8 mouse cellular contexts compared by ENCODE assay signal in the genomic region with DNA sequence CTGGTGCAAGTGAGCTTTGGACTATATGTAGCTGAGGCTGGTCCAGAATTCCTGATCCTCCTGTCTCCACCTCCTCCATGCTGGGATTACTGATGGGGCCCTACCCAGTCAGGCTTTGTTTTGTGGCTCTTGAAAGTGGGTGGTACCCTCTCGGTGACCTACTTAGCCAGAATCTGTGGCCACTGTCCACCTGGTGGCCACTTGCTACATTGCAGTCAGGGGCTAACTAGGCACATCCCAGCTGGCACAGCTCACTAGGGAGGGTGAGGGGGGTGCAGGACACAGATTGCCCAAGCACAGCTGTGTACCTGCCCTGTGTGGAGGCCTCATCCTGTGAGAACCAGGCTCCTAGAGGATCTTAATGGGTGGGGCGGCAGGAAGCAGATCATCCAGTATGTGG. TPM values are rescaled to one million over a fixed set of nuclear protein-coding genes. Genes with fewer than 3 reads are reported as not detected.
DNase-seq lines count a peak whose midpoint lies in the region; ATAC-seq and TF ChIP-seq lines count a peak whose summit lies in the region.

No protein-coding gene starts in this region.

- DNase-seq in neural tube, embryonic 10.5 days (ENCODE audit: extremely low spot score, low spot score) = peak; percentile 63
- DNase-seq in heart, postnatal 0 days (ENCODE audit: low spot score) = peak; percentile 75
- DNase-seq in kidney, postnatal 10 days = peak; percentile 85
- DNase-seq in lung, postnatal 4 days = peak; percentile 85

- H3K4me1 ChIP-seq in neural tube, embryonic 15.5 days = peaks cover 3% of the 10 kb centered on the region; the same call in 1 of the 2 replicates
- no peaks in the 10 kb centered on the region for H3K4me1 ChIP-seq in bone marrow, adult 2 months (ENCODE audit: control insufficient read depth, insufficient read depth, low read length)
- peaks cover 7% of the 10 kb centered on the region; the same call in 1 of the 2 replicates for H3K4me1 ChIP-seq in embryonic fibroblast, embryonic 13.5 days (ENCODE audit: control insufficient read depth, insufficient read depth, low read length)
- H3K4me1 ChIP-seq in heart, postnatal 0 days (ENCODE audit: control insufficient read depth, insufficient read depth) = no peaks in the 10 kb centered on the region
- H3K4me1 ChIP-seq in small intestine, adult 2 months (ENCODE audit: control insufficient read depth, insufficient read depth, insufficient read length, low read length) = peaks cover 6% of the 10 kb centered on the region; the same call in 1 of the 2 replicates

- no peak overlapping the region for H3K4me2 ChIP-seq in neural tube, embryonic 15.5 days
- no peak overlapping the region for H3K4me2 ChIP-seq in heart, postnatal 0 days (ENCODE audit: low read depth, low read length)

- no peak overlapping the region for H3K9ac ChIP-seq in neural tube, embryonic 15.5 days (replicated peaks)
- H3K9ac ChIP-seq in heart, postnatal 0 days (replicated peaks; ENCODE audit: low read depth, low read length) = no peak overlapping the region

- ATAC-seq in neural tube, embryonic 15.5 days (ENCODE audit: low FRiP score) = no peak
- peak; percentile 65 for ATAC-seq in heart, postnatal 0 days (ENCODE audit: insufficient read depth, low read depth)

- TF ChIP-seq POLR2A in bone marrow, adult 2 months (IDR thresholded peaks at IDR 0.05; ENCODE audit: borderline replicate concordance, control insufficient read depth, low read depth, low read length) = no peak
- TF ChIP-seq POLR2A in embryonic fibroblast, embryonic 13.5 days (IDR thresholded peaks at IDR 0.05; ENCODE audit: low read depth, low read length) = no peak
- TF ChIP-seq POLR2A in small intestine, adult 2 months (IDR thresholded peaks at IDR 0.05; ENCODE audit: low read depth, low read length) = no peak

- no peak overlapping the region for H3K27ac ChIP-seq in neural tube, embryonic 15.5 days (replicated peaks)
- H3K27ac ChIP-seq in bone marrow, adult 2 months (ENCODE audit: control insufficient read depth, insufficient read depth, low read depth, low read length, poor library complexity) = no peak overlapping the region
- H3K27ac ChIP-seq in embryonic fibroblast, embryonic 13.5 days (ENCODE audit: insufficient read depth, low read length) = no peak overlapping the region
- H3K27ac ChIP-seq in heart, postnatal 0 days (ENCODE audit: low read depth) = no peak overlapping the region
- no peak overlapping the region for H3K27ac ChIP-seq in small intestine, adult 2 months (ENCODE audit: insufficient read depth, low read depth, low read length)

- peak; percentile 81 for TF ChIP-seq CTCF in bone marrow, adult 2 months (IDR thresholded peaks at IDR 0.05; ENCODE audit: control insufficient read depth, insufficient read depth, low read length)
- peak; percentile 78; the same call in 1 of the 2 replicates for TF ChIP-seq CTCF in embryonic fibroblast, embryonic 13.5 days (IDR thresholded peaks at IDR 0.05; ENCODE audit: borderline replicate concordance, insufficient read depth, low read length)
- peak; percentile 85 for TF ChIP-seq CTCF in heart, postnatal 0 days (IDR thresholded peaks at IDR 0.05; ENCODE audit: low read depth)
- TF ChIP-seq CTCF in small intestine, adult 2 months (IDR thresholded peaks at IDR 0.05; ENCODE audit: extremely low read depth, insufficient read length, insufficient replicate concordance, low read depth, low read length) = peak; percentile 61; the same call in 1 of the 2 replicates

- peaks cover 60% of the 10 kb centered on the region for H3K36me3 ChIP-seq in neural tube, embryonic 15.5 days
- H3K36me3 ChIP-seq in heart, postnatal 0 days (replicated peaks; ENCODE audit: control insufficient read depth, insufficient read depth, low read length) = no peaks in the 10 kb centered on the region; the same call in 1 of the 2 replicates
- H3K36me3 ChIP-seq in small intestine, adult 2 months (ENCODE audit: control insufficient read depth, insufficient read depth, low read length) = no peaks in the 10 kb centered on the region

- H3K9me3 ChIP-seq in neural tube, embryonic 15.5 days (replicated peaks) = no peaks in the 10 kb centered on the region
- H3K9me3 ChIP-seq in heart, postnatal 0 days (replicated peaks; ENCODE audit: control insufficient read depth, low read length) = no peaks in the 10 kb centered on the region

- TF ChIP-seq EP300 in heart, postnatal 0 days (IDR thresholded peaks at IDR 0.05; ENCODE audit: low read depth) = no peak

- no peaks in the 10 kb centered on the region for H3K27me3 ChIP-seq in neural tube, embryonic 15.5 days (replicated peaks)
- H3K27me3 ChIP-seq in heart, postnatal 0 days (ENCODE audit: control insufficient read depth, insufficient read depth, low read length) = no peaks in the 10 kb centered on the region
- H3K27me3 ChIP-seq in small intestine, adult 2 months (ENCODE audit: control insufficient read depth, insufficient read depth, low read length) = no peaks in the 10 kb centered on the region

- H3K4me3 ChIP-seq in neural tube, embryonic 15.5 days (replicated peaks) = no peak overlapping the region
- H3K4me3 ChIP-seq in bone marrow, adult 2 months (replicated peaks; ENCODE audit: control insufficient read depth, low read depth, low read length) = no peak overlapping the region
- no peak overlapping the region for H3K4me3 ChIP-seq in embryonic fibroblast, embryonic 13.5 days (ENCODE audit: insufficient read depth, low read length)
- H3K4me3 ChIP-seq in heart, postnatal 0 days (ENCODE audit: low read depth, low read length) = no peak overlapping the region
- no peak overlapping the region for H3K4me3 ChIP-seq in small intestine, adult 2 months (ENCODE audit: low read depth, low read length)

- 41% methylated on average over 2 of the region's 2 CpGs for WGBS in neural tube, embryonic 15.5 days
- 34% methylated on average over 2 of the region's 2 CpGs for WGBS in bone marrow, adult 2 months
- WGBS in heart, postnatal 0 days = 41% methylated on average over 2 of the region's 2 CpGs
- 21% methylated on average over 2 of the region's 2 CpGs for WGBS in small intestine, adult 2 months

RNA-seq across cellular contexts. Expression of gene Triobp, which starts 15.4 kb away (rescaled TPM):
- 30.6 and 39.7 TPM in 2 replicates for polyA plus RNA-seq in neural tube, embryonic 15.5 days (2015; fragmentation: Nextera tagmentation; extraction: Ambion mirVana)
- polyA plus RNA-seq in bone marrow, adult 2 months (2011; ENCODE audit: insufficient read depth, insufficient read length, low replicate concordance, missing spikeins) = 17.0 and 32.9 TPM in 2 replicates
- 34.2 and 45.6 TPM in 2 replicates for polyA plus RNA-seq in embryonic fibroblast, embryonic 13.5 days (2011; ENCODE audit: insufficient read length, low read depth, missing spikeins)
- total RNA-seq in heart, postnatal 0 days (2014; rRNA removed; ENCODE audit: low replicate concordance) = 45.3 and 80.0 TPM in 2 replicates
- polyA plus RNA-seq in heart, postnatal 0 days (2015; fragmentation: Nextera tagmentation; extraction: Ambion mirVana) = 19.1 and 20.0 TPM in 2 replicates
- 43.3 and 123 TPM in 2 replicates for polyA plus RNA-seq in small intestine, adult 2 months (2012; rRNA removed)

RNA-seq across cellular contexts. Expression of gene Nol12, which starts 28.2 kb away (rescaled TPM):
- 63.0 and 63.2 TPM in 2 replicates for polyA plus RNA-seq in neural tube, embryonic 15.5 days (2015; fragmentation: Nextera tagmentation; extraction: Ambion mirVana)
- polyA plus RNA-seq in bone marrow, adult 2 months (2011; ENCODE audit: insufficient read depth, insufficient read length, low replicate concordance, missing spikeins) = 14.6 and 30.5 TPM in 2 replicates
- polyA plus RNA-seq in embryonic fibroblast, embryonic 13.5 days (2011; ENCODE audit: insufficient read length, low read depth, missing spikeins) = 46.6 and 55.4 TPM in 2 replicates
- total RNA-seq in heart, postnatal 0 days (2014; rRNA removed; ENCODE audit: low replicate concordance) = 3.4 TPM in 1 of 2 replicates, not detected in the other
- 23.3 TPM in 2 replicates for polyA plus RNA-seq in heart, postnatal 0 days (2015; fragmentation: Nextera tagmentation; extraction: Ambion mirVana)
- 7.3 and 11.7 TPM in 2 replicates for polyA plus RNA-seq in small intestine, adult 2 months (2012; rRNA removed)

RNA-seq across cellular contexts. Expression of gene Lgals1, which starts 36.4 kb away (rescaled TPM):
- polyA plus RNA-seq in neural tube, embryonic 15.5 days (2015; fragmentation: Nextera tagmentation; extraction: Ambion mirVana) = 218 and 380 TPM in 2 replicates
- 75.3 and 222 TPM in 2 replicates for polyA plus RNA-seq in bone marrow, adult 2 months (2011; ENCODE audit: insufficient read depth, insufficient read length, low replicate concordance, missing spikeins)
- polyA plus RNA-seq in embryonic fibroblast, embryonic 13.5 days (2011; ENCODE audit: insufficient read length, low read depth, missing spikeins) = 4,027 and 4,662 TPM in 2 replicates
- total RNA-seq in heart, postnatal 0 days (2014; rRNA removed; ENCODE audit: low replicate concordance) = 460 and 709 TPM in 2 replicates
- polyA plus RNA-seq in heart, postnatal 0 days (2015; fragmentation: Nextera tagmentation; extraction: Ambion mirVana) = 800 and 870 TPM in 2 replicates
- 51.7 and 77.0 TPM in 2 replicates for polyA plus RNA-seq in small intestine, adult 2 months (2012; rRNA removed)

RNA-seq across cellular contexts. Expression of gene Pdxp, which starts 49.2 kb away (rescaled TPM):
- polyA plus RNA-seq in neural tube, embryonic 15.5 days (2015; fragmentation: Nextera tagmentation; extraction: Ambion mirVana) = 64.2 and 76.9 TPM in 2 replicates
- 5.7 and 8.0 TPM in 2 replicates for polyA plus RNA-seq in bone marrow, adult 2 months (2011; ENCODE audit: insufficient read depth, insufficient read length, low replicate concordance, missing spikeins)
- polyA plus RNA-seq in embryonic fibroblast, embryonic 13.5 days (2011; ENCODE audit: insufficient read length, low read depth, missing spikeins) = 3.0 and 4.2 TPM in 2 replicates
- 25.8 and 46.0 TPM in 2 replicates for total RNA-seq in heart, postnatal 0 days (2014; rRNA removed; ENCODE audit: low replicate concordance)
- 7.7 and 8.3 TPM in 2 replicates for polyA plus RNA-seq in heart, postnatal 0 days (2015; fragmentation: Nextera tagmentation; extraction: Ambion mirVana)
- 3.9 and 4.2 TPM in 2 replicates for polyA plus RNA-seq in small intestine, adult 2 months (2012; rRNA removed)
